Mouse (Mus musculus) cerebellum, adult 11 months (tissue): Measurements from ENCODE around the gene Usb1.
"Not testable (repeated sequence)": the region's sequence is repeated elsewhere in the genome, so short reads cannot be mapped to it uniquely, and the experiment has no call there.

ENCODE experiments used
- DNase-seq: peaks from one replicate; pipeline ENCODE4 v3.0.0; 2022

Gene Usb1

GRCm38 (mm10) chr8:95375374-95375930, 43.4 kb downstream of the Usb1 start:
- no peak for DNase-seq

- no peak for DNase-seq
These were observed 44.4 kb downstream of the Usb1 start for GRCm38 (mm10) chr8:95376309-95376999.

- no peak for DNase-seq
These were observed 45.0 kb downstream of the Usb1 start for GRCm38 (mm10) chr8:95377101-95377500.

GRCm38 (mm10) chr8:95377863-95378291, 45.8 kb downstream of the Usb1 start:
- no peak for DNase-seq

GRCm38 (mm10) chr8:95378928-95379327, 46.8 kb downstream of the Usb1 start:
- not testable (repeated sequence) for DNase-seq

- no peak for DNase-seq
These were observed 48.9 kb downstream of the Usb1 start for GRCm38 (mm10) chr8:95380953-95381352.

- DNase-seq = no peak
These were observed 49.5 kb downstream of the Usb1 start for GRCm38 (mm10) chr8:95381595-95381994.

GRCm38 (mm10) chr8:95384501-95384900, 52.4 kb downstream of the Usb1 start:
- DNase-seq = no peak

- DNase-seq = no peak
These were observed 54.0 kb downstream of the Usb1 start for GRCm38 (mm10) chr8:95386037-95386436.

- DNase-seq = no peak
These were observed 55.1 kb downstream of the Usb1 start for GRCm38 (mm10) chr8:95387221-95387620.

- no peak for DNase-seq
These were observed 55.9 kb downstream of the Usb1 start for GRCm38 (mm10) chr8:95387936-95388335.

- no peak for DNase-seq
These were observed 58.2 kb downstream of the Usb1 start for GRCm38 (mm10) chr8:95390312-95390711.

- no peak for DNase-seq
These were observed 59.0 kb downstream of the Usb1 start for GRCm38 (mm10) chr8:95391101-95391500.

- DNase-seq = no peak
These were observed 60.5 kb downstream of the Usb1 start for GRCm38 (mm10) chr8:95392604-95393003.

GRCm38 (mm10) chr8:95395186-95395918, 63.3 kb downstream of the Usb1 start:
- DNase-seq = no peak

GRCm38 (mm10) chr8:95396752-95397151, 64.7 kb downstream of the Usb1 start:
- no peak for DNase-seq
